Comparison of ENCODE assay signal across 16 mouse cellular contexts in genomic region chr1:43223097-43223496, GRCm38 (mm10). TPM values are rescaled to one million over a fixed set of nuclear protein-coding genes. Genes with fewer than 3 reads are reported as not detected.
A peak's percentile ranks its signal among the peaks of the same experiment; 100 is the strongest.
DNase-seq lines count a peak whose midpoint lies in the region; ATAC-seq and TF ChIP-seq lines count a peak whose summit lies in the region.
"Had no signal": no experiment of that assay in that cellular context is flagged by ENCODE, and none has a peak within 500 bp of the region (broad histone marks: within the 10 kb centered on the region; RNA-seq: fewer than 3 reads in every experiment).

No protein-coding gene starts in this region.

- peak; percentile 22 for DNase-seq in kidney, postnatal 10 days
- no peak for DNase-seq in kidney, adult 8-10 months
- DNase-seq in adipocyte (ENCODE audit: low spot score), result peak; percentile 48
- DNase-seq in hindbrain, postnatal 0 days (ENCODE audit: low spot score), result no peak
- no peak for DNase-seq in right cerebral cortex, postnatal 14 days
- DNase-seq: adrenal gland, postnatal 14 days; cerebellum, adult 11-12 months; cerebellum, adult 9-10 months; cerebellum, postnatal 25 days; gastrocnemius, postnatal 10 days had no signal

- H3K9ac ChIP-seq in hindbrain, postnatal 0 days (replicated peaks; ENCODE audit: low read length), result no peak overlapping the region
- H3K9ac ChIP-seq: embryonic facial prominence, embryonic 12.5 days; forebrain, embryonic 15.5 days; heart, embryonic 12.5 days; hindbrain, embryonic 15.5 days had no signal

- H3K4me1 ChIP-seq in hindbrain, postnatal 0 days (ENCODE audit: insufficient read depth, low read length), result no peaks in the 10 kb centered on the region
- H3K4me1 ChIP-seq: embryonic facial prominence, embryonic 12.5 days; forebrain, embryonic 15.5 days; hindbrain, embryonic 15.5 days had no signal

- H3K4me2 ChIP-seq in hindbrain, postnatal 0 days (ENCODE audit: low read depth, low read length), result no peak overlapping the region
- H3K4me2 ChIP-seq: embryonic facial prominence, embryonic 12.5 days; forebrain, embryonic 15.5 days; heart, embryonic 12.5 days; hindbrain, embryonic 15.5 days had no signal

- H3K36me3 ChIP-seq in C2C12 (ENCODE audit: control insufficient read depth, insufficient read depth), result no peaks in the 10 kb centered on the region
- no peaks in the 10 kb centered on the region for H3K36me3 ChIP-seq in hindbrain, postnatal 0 days (ENCODE audit: insufficient read depth, low read length)
- H3K36me3 ChIP-seq: embryonic facial prominence, embryonic 12.5 days; forebrain, embryonic 15.5 days; heart, embryonic 12.5 days; hindbrain, embryonic 15.5 days had no signal

- H3K27ac ChIP-seq in hindbrain, postnatal 0 days, result no peak overlapping the region
- H3K27ac ChIP-seq: embryonic facial prominence, embryonic 12.5 days; forebrain, embryonic 15.5 days; hindbrain, embryonic 15.5 days had no signal

- ATAC-seq in hindbrain, postnatal 0 days, result no peak
- ATAC-seq: forebrain, embryonic 15.5 days had no signal

- no peak overlapping the region for H3K4me3 ChIP-seq in C2C12 (ENCODE audit: insufficient read depth, poor library complexity, severe bottlenecking)
- H3K4me3 ChIP-seq in hindbrain, postnatal 0 days (ENCODE audit: low read length), result no peak overlapping the region
- H3K4me3 ChIP-seq: embryonic facial prominence, embryonic 12.5 days; forebrain, embryonic 15.5 days; heart, embryonic 12.5 days; hindbrain, embryonic 15.5 days had no signal

- no peak for TF ChIP-seq CTCF in C2C12 (IDR thresholded peaks at IDR 0.05; ENCODE audit: control insufficient read depth, insufficient read depth, insufficient read length)
- TF ChIP-seq CTCF in hindbrain, postnatal 0 days (IDR thresholded peaks at IDR 0.05; ENCODE audit: low read depth), result no peak

- no peaks in the 10 kb centered on the region for H3K9me3 ChIP-seq in hindbrain, postnatal 0 days (ENCODE audit: low read length)
- H3K9me3 ChIP-seq: embryonic facial prominence, embryonic 12.5 days; forebrain, embryonic 15.5 days; heart, embryonic 12.5 days; hindbrain, embryonic 15.5 days had no signal

- no peaks in the 10 kb centered on the region for H3K79me3 ChIP-seq in C2C12 (ENCODE audit: low read depth)

- no peaks in the 10 kb centered on the region for H3K79me2 ChIP-seq in C2C12 (ENCODE audit: control insufficient read depth, insufficient read depth)

- 81% methylated on average over 5 of the region's 5 CpGs for WGBS in hindbrain, postnatal 0 days

- no peaks in the 10 kb centered on the region for H3K27me3 ChIP-seq in C2C12 (ENCODE audit: control insufficient read depth, insufficient read depth, insufficient read length)
- no peaks in the 10 kb centered on the region for H3K27me3 ChIP-seq in hindbrain, postnatal 0 days (ENCODE audit: insufficient read depth, low read length)
- H3K27me3 ChIP-seq: CH12.LX; embryonic facial prominence, embryonic 12.5 days; forebrain, embryonic 15.5 days; heart, embryonic 12.5 days; hindbrain, embryonic 15.5 days had no signal

- H3ac ChIP-seq in C2C12 (ENCODE audit: control insufficient read depth, insufficient read length, low read depth), result no peak overlapping the region

TF ChIP-seq in C2C12, 6 proteins besides CTCF, POLR2A, EP300 and RAD21:
- TF ChIP-seq MYOG (IDR thresholded peaks at IDR 0.05; ENCODE audit: control insufficient read depth, extremely low read depth, insufficient read length), result no peak
- TF ChIP-seq MYOD1 (IDR thresholded peaks at IDR 0.05; ENCODE audit: control insufficient read depth, insufficient read length, low read depth), result peak; percentile 21
- TF ChIP-seq MAX (IDR thresholded peaks at IDR 0.05), result peak; percentile 22

RNA-seq across cellular contexts. Expression of gene Fhl2, which starts 26.3 kb away (rescaled TPM):
- 135 TPM for polyA plus RNA-seq in C2C12 (2012; fragmentation: generic; extraction: Trizol)
- total RNA-seq in hindbrain, postnatal 0 days (2014; rRNA removed), result 29.7 and 37.7 TPM in 2 replicates
- 24.5 and 25.6 TPM in 2 replicates for polyA plus RNA-seq in hindbrain, postnatal 0 days (2015; fragmentation: Nextera tagmentation; extraction: Ambion mirVana)

Comparison
In these comparisons a context has a peak if more than half of its experiments do, and no peak if none do; other contexts are left out.
1. DNase-seq: peak in kidney, postnatal 10 days (single experiment) and adipocyte (single experiment); none in kidney, adult 8-10 months (0 of 2), hindbrain, postnatal 0 days (single experiment) and right cerebral cortex, postnatal 14 days (single experiment).